Mouse (Mus musculus) bone marrow macrophage, adult 2 months (primary cell): ENCODE data around the gene Wdr81.

Experiments
- CTCF ChIP-seq: IDR thresholded peaks from 2 replicates; pipeline ENCODE4 v1.5.1; 2012; ENCODE audit warnings: low read depth, mild to moderate bottlenecking, low read length, moderate library complexity
- POLR2A ChIP-seq: IDR thresholded peaks from 2 replicates; pipeline ENCODE4 v1.6.1; 2012; ENCODE audit warnings: mild to moderate bottlenecking, low read depth, low read length, borderline replicate concordance

DNA sequence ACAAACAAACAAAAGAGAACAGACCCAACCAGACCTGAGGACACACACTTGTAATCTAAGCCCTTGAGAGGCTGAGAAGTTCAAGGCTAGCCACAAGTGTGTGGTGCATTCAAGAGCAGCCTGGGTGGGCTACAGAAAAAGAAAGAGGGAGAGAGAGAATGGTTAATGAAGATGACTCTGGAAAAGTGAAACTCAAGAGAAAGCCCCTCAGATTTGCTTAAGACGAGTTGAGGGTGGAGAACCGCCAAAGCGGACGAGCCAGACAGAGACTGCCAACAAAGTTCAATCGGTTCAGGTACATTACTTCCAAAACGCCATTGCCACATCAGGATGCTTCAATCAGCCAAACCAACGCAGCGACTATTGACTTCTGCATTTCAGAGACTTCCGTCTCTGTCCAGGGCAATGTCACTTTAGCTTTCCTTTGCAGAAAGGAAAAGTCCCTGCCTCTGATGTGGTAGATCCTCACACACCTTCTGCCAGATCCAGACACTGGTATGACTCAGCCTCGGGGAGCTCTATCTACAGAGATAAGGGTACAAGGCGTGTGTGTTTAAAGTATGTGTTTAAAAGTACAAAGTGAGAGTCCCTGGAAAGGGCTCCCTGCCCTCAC, 18.1 kb upstream of the Wdr81 start:
- no peak for TF ChIP-seq CTCF
- TF ChIP-seq POLR2A = no peak
